Mouse (Mus musculus) adrenal gland, adult 2 months (tissue): Measurements from ENCODE around the gene Olfr1271. TPM values are rescaled to one million over a fixed set of nuclear protein-coding genes. Genes with fewer than 3 reads are reported as not detected.
"Not testable (repeated sequence)": the region's sequence is repeated elsewhere in the genome, so short reads cannot be mapped to it uniquely, and the experiment has no call there.

Experiments used
- DNase-seq: peaks from one replicate; pipeline ENCODE4 v3.0.0; 2021
- long read RNA-seq: library from polyadenylated mRNA; stranded (forward); transcript quantifications from one replicate; pipeline ENCODE4 v2.0.0, GENCODE M21; 2021
- polyA plus RNA-seq: library from polyadenylated mRNA; depleted of rRNA; stranded (reverse); fragments of >200 nt; gene quantifications from 2 replicates; pipeline ENCODE4 v1.2.3, GENCODE M21; 2012; rRNA removed
- total RNA-seq, 2 experiments: library from RNA; stranded (reverse); gene quantifications; 2 replicates each; pipeline ENCODE4 v1.2.3; 2021

The Olfr1271 gene
- total RNA-seq (not detected), polyA plus RNA-seq (not detected in 2 replicates)
- long read RNA-seq, result 0 reads

DNA sequence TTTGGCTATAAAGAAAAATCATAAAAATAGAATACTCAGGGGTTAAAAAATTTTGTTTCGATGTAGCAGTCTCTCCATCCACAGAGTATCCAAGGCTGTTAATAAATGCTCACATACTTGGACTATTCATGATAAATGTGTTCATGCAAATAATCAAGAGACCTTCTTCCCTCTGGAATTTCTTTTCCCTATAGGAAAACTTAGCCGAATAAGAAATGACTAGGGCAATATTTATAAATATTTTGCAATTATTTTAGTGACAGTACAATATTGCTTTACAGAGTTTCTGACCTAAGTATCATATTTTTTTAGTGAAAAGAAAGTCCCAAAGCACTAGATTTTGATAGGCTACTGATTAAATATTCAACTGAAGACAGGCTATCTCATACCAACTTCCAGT lies at the start of gene Olfr1271:
Gene Olfr1271, minus strand, starts transcription at position 101 of the 400 bp plus-strand sequence.
- no peak for DNase-seq

DNA sequence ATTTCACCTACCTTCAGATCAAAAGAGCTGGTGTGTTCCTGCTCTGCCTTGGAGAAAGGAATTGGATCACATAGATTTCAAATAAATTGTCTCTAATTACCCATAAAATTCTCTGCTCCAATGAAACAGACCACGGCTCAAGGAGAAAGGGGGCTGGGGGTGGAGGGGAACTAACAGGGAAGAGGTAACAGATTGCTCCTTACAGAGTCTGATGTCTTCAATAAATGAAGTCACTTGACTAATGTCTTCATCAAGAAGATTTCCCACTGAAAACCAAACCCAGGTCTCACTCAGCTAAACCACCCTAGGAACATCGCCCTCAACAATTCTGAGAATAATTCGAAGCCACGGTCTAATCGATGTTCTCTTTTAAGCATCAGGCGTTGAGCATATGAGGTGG lies 21.9 kb upstream of the Olfr1271 start, which contains the start of gene Olfr1272:
Gene Olfr1272, minus strand, starts transcription at position 101 of the 400 bp plus-strand sequence.
- no peak for DNase-seq

DNA sequence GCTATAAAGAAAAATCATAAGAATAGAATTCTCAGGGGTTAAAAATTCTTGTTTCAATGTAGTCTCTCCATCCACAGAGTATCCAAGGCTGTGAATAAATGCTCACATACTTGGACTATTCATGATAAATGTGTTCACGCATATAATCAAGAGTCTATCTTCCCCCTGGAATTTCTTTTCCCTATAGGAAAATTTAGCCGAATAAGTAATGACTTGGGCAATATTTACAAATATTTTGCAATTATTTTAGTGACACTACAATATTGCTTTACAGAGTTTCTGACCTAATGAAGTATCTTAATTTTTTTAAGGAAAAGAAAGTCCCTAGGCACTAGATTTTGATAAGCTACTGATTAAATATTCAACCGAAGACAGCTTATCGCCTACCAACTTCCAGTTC lies 13.3 kb downstream of the Olfr1271 start, which contains the start of gene Olfr142:
Gene Olfr142, minus strand, starts transcription at position 101 of the 400 bp plus-strand sequence.
- DNase-seq, result no peak

DNA sequence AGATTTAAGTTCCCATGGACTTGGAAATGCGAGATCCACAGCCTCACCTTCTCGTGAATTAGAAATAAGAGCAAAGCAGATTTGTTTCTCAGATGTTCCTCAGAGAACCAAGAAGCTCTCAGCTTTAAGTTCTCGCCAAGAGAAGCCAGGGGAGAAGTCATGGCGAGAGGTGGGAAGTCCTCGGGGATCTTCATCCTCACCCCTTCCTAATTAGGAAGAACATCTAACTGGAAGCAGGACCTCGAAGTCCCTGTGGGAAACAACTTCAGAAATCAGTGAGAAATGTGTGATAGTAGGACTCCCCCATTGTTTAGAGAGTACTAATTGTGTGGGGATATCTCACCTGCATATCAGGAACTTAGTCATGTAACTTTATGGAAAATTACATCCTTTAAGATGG lies 46.4 kb downstream of the Olfr1271 start, which contains the start of gene Olfr1506:
Gene Olfr1506, minus strand, starts transcription at position 101 of the 400 bp plus-strand sequence.
- DNase-seq, result not testable (repeated sequence)

Other genes with a start within 250 kb of the Olfr1271 start
- gene Olfr1264, start 245.5 kb downstream of the Olfr1271 start, total RNA-seq, result not detected
- gene Olfr1264, start 245.5 kb downstream of the Olfr1271 start, polyA plus RNA-seq, result not detected in 2 replicates
- not detected for gene Olfr1265, start 235.7 kb downstream of the Olfr1271 start, total RNA-seq
- gene Olfr1265, start 235.7 kb downstream of the Olfr1271 start, polyA plus RNA-seq, result not detected in 2 replicates
- gene Olfr140, start 207.4 kb downstream of the Olfr1271 start, total RNA-seq, result not detected
- not detected in 2 replicates for gene Olfr140, start 207.4 kb downstream of the Olfr1271 start, polyA plus RNA-seq
- not detected for gene Olfr1269, start 149.6 kb downstream of the Olfr1271 start, total RNA-seq
- not detected in 2 replicates for gene Olfr1269, start 149.6 kb downstream of the Olfr1271 start, polyA plus RNA-seq
- gene Olfr32, start 128.7 kb downstream of the Olfr1271 start, total RNA-seq, result not detected
- gene Olfr32, start 128.7 kb downstream of the Olfr1271 start, polyA plus RNA-seq, result not detected in 2 replicates
- gene Olfr1270, start 117.9 kb downstream of the Olfr1271 start, total RNA-seq, result not detected
- gene Olfr1270, start 117.9 kb downstream of the Olfr1271 start, polyA plus RNA-seq, result not detected in 2 replicates
- gene Olfr1506, start 46.5 kb downstream of the Olfr1271 start, total RNA-seq, result not detected
- gene Olfr1506, start 46.5 kb downstream of the Olfr1271 start, polyA plus RNA-seq, result not detected in 2 replicates
- gene Olfr142, start 13.4 kb downstream of the Olfr1271 start, total RNA-seq, result not detected
- gene Olfr142, start 13.4 kb downstream of the Olfr1271 start, polyA plus RNA-seq, result not detected in 2 replicates
- gene Olfr1272, start 21.8 kb upstream of the Olfr1271 start, total RNA-seq, result not detected
- gene Olfr1272, start 21.8 kb upstream of the Olfr1271 start, polyA plus RNA-seq, result not detected in 2 replicates
- under 1 TPM in 1 of 2 experiments, not detected in 1; 0.12 TPM for gene Gm13769, start 51.2 kb upstream of the Olfr1271 start, total RNA-seq
- gene Gm13769, start 51.2 kb upstream of the Olfr1271 start, polyA plus RNA-seq, result not detected in 2 replicates
- gene Olfr1274-ps, start 127.7 kb upstream of the Olfr1271 start, total RNA-seq, result not detected
- gene Olfr1274-ps, start 127.7 kb upstream of the Olfr1271 start, polyA plus RNA-seq, result not detected in 2 replicates